Mouse (Mus musculus) right cerebral cortex, postnatal 14 days (tissue): ENCODE results near the gene Ebf3.

Source experiments
- DNase-seq: peaks from one replicate; pipeline ENCODE4 v3.0.0; 2022

The Ebf3 gene

GRCm38 (mm10) chr7:137311341-137312110 is 2.7 kb downstream of the Ebf3 start:
- no peak for DNase-seq

- no peak for DNase-seq
Measured at GRCm38 (mm10) chr7:137310876-137311275, 3.4 kb downstream of the Ebf3 start.

GRCm38 (mm10) chr7:137310091-137310761 is 4.0 kb downstream of the Ebf3 start:
- no peak for DNase-seq

GRCm38 (mm10) chr7:137309071-137310066 is 4.9 kb downstream of the Ebf3 start:
- DNase-seq, result no peak

- DNase-seq, result no peak
Measured at GRCm38 (mm10) chr7:137308061-137309060, 5.9 kb downstream of the Ebf3 start.

GRCm38 (mm10) chr7:137307131-137307530 is 7.1 kb downstream of the Ebf3 start:
- no peak for DNase-seq

GRCm38 (mm10) chr7:137306127-137306526 is 8.1 kb downstream of the Ebf3 start:
- DNase-seq, result no peak

GRCm38 (mm10) chr7:137303776-137304171 is 10.5 kb downstream of the Ebf3 start:
- no peak for DNase-seq

GRCm38 (mm10) chr7:137302961-137303775 is 11.1 kb downstream of the Ebf3 start:
- no peak for DNase-seq

GRCm38 (mm10) chr7:137302161-137302560 is 12.1 kb downstream of the Ebf3 start:
- DNase-seq, result no peak

- no peak for DNase-seq
Measured at GRCm38 (mm10) chr7:137301329-137301751, 12.9 kb downstream of the Ebf3 start.

- no peak for DNase-seq
Measured at GRCm38 (mm10) chr7:137300826-137301225, 13.4 kb downstream of the Ebf3 start.

- DNase-seq, result no peak
Measured at GRCm38 (mm10) chr7:137300169-137300568, 14.1 kb downstream of the Ebf3 start.

- no peak for DNase-seq
Measured at GRCm38 (mm10) chr7:137297594-137298381, 16.5 kb downstream of the Ebf3 start.

GRCm38 (mm10) chr7:137297131-137297530 is 17.1 kb downstream of the Ebf3 start:
- DNase-seq, result no peak

GRCm38 (mm10) chr7:137295612-137296011 is 18.6 kb downstream of the Ebf3 start:
- DNase-seq, result no peak

GRCm38 (mm10) chr7:137294446-137294845 is 19.8 kb downstream of the Ebf3 start:
- DNase-seq, result no peak

- no peak for DNase-seq
Measured at GRCm38 (mm10) chr7:137289290-137289957, 24.8 kb downstream of the Ebf3 start.

GRCm38 (mm10) chr7:137278171-137278570 is 36.1 kb downstream of the Ebf3 start:
- no peak for DNase-seq
